Mouse (Mus musculus): ENCODE measurements around the gene Tmem106a. TPM values are rescaled to one million over a fixed set of nuclear protein-coding genes. Genes with fewer than 3 reads are reported as not detected.
A peak's percentile ranks its signal among the peaks of the same experiment; 100 is the strongest.
"Not testable (repeated sequence)": the region's sequence is repeated elsewhere in the genome, so short reads cannot be mapped to it uniquely, and the experiment has no call there.

The Tmem106a gene
- polyA plus RNA-seq, 1 experiment from 2014 or later = 3.1 TPM

DNA sequence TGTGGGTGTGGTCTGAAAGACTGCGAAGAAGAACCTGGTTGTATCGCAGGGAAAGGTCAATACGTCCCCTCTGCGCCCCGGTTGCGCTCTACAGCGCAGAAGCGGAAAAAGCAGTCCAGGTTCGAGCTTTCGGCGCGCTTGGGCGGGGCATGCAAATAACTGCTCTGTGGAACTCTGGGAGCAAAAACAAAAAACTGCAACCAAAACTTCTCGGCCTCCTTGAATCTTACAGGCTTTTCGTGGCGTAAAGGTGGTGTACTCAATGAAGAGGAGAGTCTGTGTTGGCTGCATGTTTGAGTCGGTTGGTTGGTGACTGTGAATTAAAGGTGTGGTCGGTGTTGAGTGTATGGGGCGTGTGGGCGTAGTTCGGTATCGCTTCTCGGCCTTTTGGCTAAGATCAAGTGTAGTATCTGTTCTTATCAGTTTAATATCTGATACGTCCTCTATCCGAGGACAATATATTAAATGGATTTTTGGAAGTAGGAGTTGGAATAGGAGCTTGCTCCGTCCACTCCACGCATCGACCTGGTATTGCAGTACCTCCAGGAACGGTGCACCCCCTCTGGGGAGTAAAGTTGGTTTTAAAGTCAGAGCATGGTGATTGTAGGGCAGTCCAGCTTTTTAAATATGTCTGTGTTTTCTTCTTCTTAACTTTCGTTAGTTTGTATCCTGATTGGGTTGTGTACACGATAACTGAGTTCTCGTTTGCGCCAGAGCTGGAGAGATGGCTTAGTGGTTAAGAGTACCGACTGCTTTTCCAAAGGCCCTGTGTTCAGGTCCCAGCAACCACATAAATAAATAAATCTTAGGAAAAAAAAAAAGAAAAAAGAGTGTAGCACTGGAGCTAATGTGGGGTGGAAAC, 45.2 kb downstream of the Tmem106a start, which contains the start of gene Rdm1:
Rdm1 (plus strand) TSS at position 201 of the 862 bp plus-strand sequence.
- under 1% methylated on average over 34 of the region's 34 CpGs for WGBS
- Histone ChIP-seq H3K4me2 (peak within 1 kb of the TSS; percentile 98), H3K27me3 (replicated peaks) (no peaks in the 10 kb centered on the region), H3K9me3 (no peaks in the 10 kb centered on the region), H3K4me3 (peak within 1 kb of the TSS; percentile 60), H3K4me1 (peaks cover 8% of the 10 kb centered on the region), H3K9ac (peak within 1 kb of the TSS; percentile 51), H3K36me3 (replicated peaks) (no peaks in the 10 kb centered on the region), H3K27ac (peak within 1 kb of the TSS; percentile 85)
- peak; percentile 93 for ATAC-seq (replicated peaks)

DNA sequence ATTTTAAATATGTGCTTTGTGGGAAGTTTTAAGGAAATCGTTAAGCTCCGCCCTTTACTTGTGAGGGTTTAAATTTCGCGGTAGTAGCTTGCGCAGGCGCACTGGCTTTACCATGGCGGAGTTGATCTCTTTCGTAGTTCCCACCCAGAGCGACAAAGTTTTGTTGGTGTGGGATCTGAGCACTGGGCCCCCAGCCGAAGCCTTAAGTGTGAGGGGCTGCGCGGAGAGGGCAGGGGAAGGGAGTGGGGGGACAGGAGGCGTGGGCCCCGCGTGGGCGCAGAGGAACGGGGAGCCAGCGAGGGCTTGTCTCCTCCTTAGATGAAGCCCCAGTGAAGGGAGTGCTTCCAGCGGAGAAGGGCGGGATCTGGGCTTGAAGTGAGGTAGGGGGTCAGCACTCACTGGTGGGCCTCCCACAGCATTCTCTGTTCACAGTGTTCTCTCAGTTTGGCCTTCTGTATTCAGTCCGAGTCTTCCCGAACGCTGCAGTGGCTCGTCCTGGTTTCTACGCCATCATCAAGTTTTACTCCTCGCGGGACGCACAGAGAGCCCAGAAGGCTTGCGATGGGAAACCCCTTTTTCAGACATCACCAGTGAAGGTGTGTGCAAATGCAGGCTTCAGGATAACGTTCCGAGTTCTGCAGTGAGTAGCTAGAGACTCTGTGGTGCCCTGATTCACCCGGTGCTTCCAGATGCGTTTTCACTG, 46.0 kb downstream of the Tmem106a start:
- WGBS = under 1% methylated on average over 33 of the region's 33 CpGs
- H3K27ac ChIP-seq = peak overlapping the region; percentile 80
- H3K9me3 ChIP-seq = no peaks in the 10 kb centered on the region
- ATAC-seq (replicated peaks) = peak; percentile 51
- H3K9ac ChIP-seq = peak overlapping the region; percentile 51
- H3K4me3 ChIP-seq = peak overlapping the region; percentile 60
- H3K36me3 ChIP-seq (replicated peaks) = no peaks in the 10 kb centered on the region
- H3K4me2 ChIP-seq = peak overlapping the region; percentile 98
- H3K4me1 ChIP-seq = peaks cover 8% of the 10 kb centered on the region
- H3K27me3 ChIP-seq (replicated peaks) = no peaks in the 10 kb centered on the region

DNA sequence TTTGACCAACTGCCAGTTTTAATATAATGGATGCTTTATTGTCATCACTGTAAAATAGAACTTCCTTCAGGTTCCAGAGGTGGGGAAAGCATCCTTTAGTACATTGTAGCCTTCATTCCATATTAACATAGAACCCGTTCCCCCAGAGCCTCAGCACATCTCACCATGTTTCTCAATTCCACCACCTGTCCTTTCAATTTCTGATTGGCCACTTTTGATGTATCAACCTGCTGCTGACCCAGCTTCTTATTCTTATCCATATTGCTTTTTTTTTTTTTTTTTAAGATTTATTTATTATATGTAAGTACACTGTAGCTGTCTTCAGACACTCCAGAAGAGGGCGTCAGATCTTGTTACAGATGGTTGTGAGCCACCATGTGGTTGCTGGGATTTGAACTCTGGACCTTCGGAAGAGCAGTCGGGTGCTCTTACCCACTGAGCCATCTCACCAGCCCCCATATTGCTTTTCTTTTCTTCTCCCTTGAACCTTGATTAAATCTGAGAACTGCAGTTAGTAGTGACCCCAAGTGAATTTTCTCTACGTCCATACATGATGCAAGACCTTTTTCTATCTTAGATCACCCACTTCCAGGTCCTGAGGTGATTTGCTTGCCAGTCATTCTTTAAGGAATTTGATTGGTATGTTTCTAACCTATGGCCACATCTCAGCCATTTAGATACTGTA, 46.8 kb downstream of the Tmem106a start:
- Histone ChIP-seq H3K4me3 (peak overlapping the region; percentile 60; the same call in 1 of the 2 replicates), H3K4me2 (peak overlapping the region; percentile 98)
- 73% methylated on average over 4 of the region's 5 CpGs for WGBS
- H3K9me3 ChIP-seq; ATAC-seq (replicated peaks); H3K9ac ChIP-seq; H3K4me1 ChIP-seq; H3K36me3 ChIP-seq (replicated peaks); H3K27ac ChIP-seq; H3K27me3 ChIP-seq (replicated peaks): not testable (repeated sequence)

- no peak overlapping the region for H3K27ac ChIP-seq
- H3K4me1 ChIP-seq = peaks cover under 1% of the 10 kb centered on the region; the same call in 1 of the 2 replicates
- no peaks in the 10 kb centered on the region for H3K9me3 ChIP-seq
- WGBS = 75% methylated on average over 10 of the region's 10 CpGs
- no peaks in the 10 kb centered on the region for H3K27me3 ChIP-seq (replicated peaks)
- no peak overlapping the region for H3K9ac ChIP-seq
- no peak overlapping the region for H3K4me2 ChIP-seq
- no peak overlapping the region for H3K4me3 ChIP-seq
- no peak for ATAC-seq (replicated peaks)
- H3K36me3 ChIP-seq (replicated peaks) = no peaks in the 10 kb centered on the region
Observed at GRCm38 (mm10) chr11:101635660-101636059, 53.6 kb downstream of the Tmem106a start.

DNA sequence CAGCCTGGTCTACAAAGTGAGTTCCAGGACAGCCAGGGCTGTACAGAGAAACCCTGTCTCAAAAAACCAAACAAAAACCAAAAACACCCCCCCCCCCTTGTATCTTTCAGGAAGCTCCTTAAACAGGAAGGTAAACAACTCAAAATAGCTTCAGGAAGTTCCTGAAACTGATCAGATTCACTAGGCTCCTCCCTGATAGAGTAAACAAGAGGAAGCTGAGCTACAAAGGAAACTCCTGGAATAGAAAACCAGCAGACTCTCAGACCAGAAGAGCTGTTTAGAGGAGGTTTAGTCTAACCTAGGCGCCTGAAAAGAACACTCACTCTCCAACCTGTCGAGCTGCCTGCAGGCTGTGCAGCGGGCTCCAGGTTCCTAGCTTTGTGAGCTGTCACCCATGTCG, 57.7 kb downstream of the Tmem106a start:
- Histone ChIP-seq H3K36me3 (replicated peaks) (no peaks in the 10 kb centered on the region), H3K4me1 (peaks cover 10% of the 10 kb centered on the region; the same call in 1 of the 2 replicates), H3K4me2 (no peak overlapping the region), H3K9ac (no peak overlapping the region), H3K27ac (no peak overlapping the region), H3K4me3 (no peak overlapping the region), H3K27me3 (replicated peaks) (no peaks in the 10 kb centered on the region), H3K9me3 (no peaks in the 10 kb centered on the region)
- WGBS = 96% methylated on average over 4 of the region's 4 CpGs
- no peak for ATAC-seq (replicated peaks)

GRCm38 (mm10) chr11:101640857-101641709, 59.0 kb downstream of the Tmem106a start:
- H3K4me1 ChIP-seq = peaks cover 10% of the 10 kb centered on the region; the same call in 1 of the 2 replicates
- H3K4me2 ChIP-seq = peak overlapping the region; percentile 49
- H3K9ac ChIP-seq = peak overlapping the region; percentile 39
- H3K36me3 ChIP-seq (replicated peaks); H3K9me3 ChIP-seq; H3K27me3 ChIP-seq (replicated peaks): not testable (repeated sequence)
- peak; percentile 83 for ATAC-seq (replicated peaks)
- 4% methylated on average over 52 of the region's 53 CpGs for WGBS
- H3K4me3 ChIP-seq = peak overlapping the region; percentile 35
- H3K27ac ChIP-seq = peak overlapping the region; percentile 88

Other genes starting within 250 kb of the Tmem106a start
- not detected in 2 replicates for gene G6pc, start 214.7 kb upstream of the Tmem106a start, polyA plus RNA-seq (2015; fragmentation: Nextera tagmentation; extraction: Ambion mirVana)
- gene Aarsd1, start 164.6 kb upstream of the Tmem106a start, polyA plus RNA-seq (2015; fragmentation: Nextera tagmentation; extraction: Ambion mirVana) = 103 and 108 TPM in 2 replicates
- gene Gm27029, start 157.4 kb upstream of the Tmem106a start, polyA plus RNA-seq (2015; fragmentation: Nextera tagmentation; extraction: Ambion mirVana) = 8.3 and 8.7 TPM in 2 replicates
- gene Rundc1, start 157.2 kb upstream of the Tmem106a start, polyA plus RNA-seq (2015; fragmentation: Nextera tagmentation; extraction: Ambion mirVana) = 31.7 and 34.9 TPM in 2 replicates
- gene Ptges3l, start 156.9 kb upstream of the Tmem106a start, polyA plus RNA-seq (2015; fragmentation: Nextera tagmentation; extraction: Ambion mirVana) = 1.7 and 2.0 TPM in 2 replicates
- gene Rpl27, start 139.9 kb upstream of the Tmem106a start, polyA plus RNA-seq (2015; fragmentation: Nextera tagmentation; extraction: Ambion mirVana) = 197 and 212 TPM in 2 replicates
- gene Ifi35, start 133.8 kb upstream of the Tmem106a start, polyA plus RNA-seq (2015; fragmentation: Nextera tagmentation; extraction: Ambion mirVana) = 3.9 and 4.0 TPM in 2 replicates
- gene Rnd2, start 117.2 kb upstream of the Tmem106a start, polyA plus RNA-seq (2015; fragmentation: Nextera tagmentation; extraction: Ambion mirVana) = 68.3 and 77.4 TPM in 2 replicates
- 128 and 133 TPM in 2 replicates for gene Vat1, start 116.0 kb upstream of the Tmem106a start, polyA plus RNA-seq (2015; fragmentation: Nextera tagmentation; extraction: Ambion mirVana)
- gene Brca1, start 30.3 kb upstream of the Tmem106a start, polyA plus RNA-seq (2015; fragmentation: Nextera tagmentation; extraction: Ambion mirVana) = 1.5 and 2.8 TPM in 2 replicates
- 102 and 103 TPM in 2 replicates for gene Nbr1, start 30.1 kb upstream of the Tmem106a start, polyA plus RNA-seq (2015; fragmentation: Nextera tagmentation; extraction: Ambion mirVana)
- not detected in 2 replicates for gene Gm11634, start 17.0 kb downstream of the Tmem106a start, polyA plus RNA-seq (2015; fragmentation: Nextera tagmentation; extraction: Ambion mirVana)
- 11.1 and 13.2 TPM in 2 replicates for gene Rdm1, start 45.0 kb downstream of the Tmem106a start, polyA plus RNA-seq (2015; fragmentation: Nextera tagmentation; extraction: Ambion mirVana)
- gene Arl4d, start 83.3 kb downstream of the Tmem106a start, polyA plus RNA-seq (2015; fragmentation: Nextera tagmentation; extraction: Ambion mirVana) = 5.0 and 7.8 TPM in 2 replicates
- gene Dhx8, start 150.7 kb downstream of the Tmem106a start, polyA plus RNA-seq (2015; fragmentation: Nextera tagmentation; extraction: Ambion mirVana) = 31.1 and 33.9 TPM in 2 replicates
- 5.9 and 7.5 TPM in 2 replicates for gene Etv4, start 203.1 kb downstream of the Tmem106a start, polyA plus RNA-seq (2015; fragmentation: Nextera tagmentation; extraction: Ambion mirVana)

Measured in midbrain, embryonic 15.5 days (tissue).